Mouse (Mus musculus): ENCODE results near the gene Ltbp1. TPM values are rescaled to one million over a fixed set of nuclear protein-coding genes. Genes with fewer than 3 reads are reported as not detected.
A peak's percentile ranks its signal among the peaks of the same experiment; 100 is the strongest.

The Ltbp1 gene
- polyA plus RNA-seq, 1 experiment from 2014 or later, result 28.3 TPM

GRCm38 (mm10) chr17:75033356-75033755 is 28.0 kb downstream of the Ltbp1 start:
- no peak for ATAC-seq (ENCODE audit: borderline replicate concordance, extremely low read depth, low FRiP score, low TSS enrichment)

DNA sequence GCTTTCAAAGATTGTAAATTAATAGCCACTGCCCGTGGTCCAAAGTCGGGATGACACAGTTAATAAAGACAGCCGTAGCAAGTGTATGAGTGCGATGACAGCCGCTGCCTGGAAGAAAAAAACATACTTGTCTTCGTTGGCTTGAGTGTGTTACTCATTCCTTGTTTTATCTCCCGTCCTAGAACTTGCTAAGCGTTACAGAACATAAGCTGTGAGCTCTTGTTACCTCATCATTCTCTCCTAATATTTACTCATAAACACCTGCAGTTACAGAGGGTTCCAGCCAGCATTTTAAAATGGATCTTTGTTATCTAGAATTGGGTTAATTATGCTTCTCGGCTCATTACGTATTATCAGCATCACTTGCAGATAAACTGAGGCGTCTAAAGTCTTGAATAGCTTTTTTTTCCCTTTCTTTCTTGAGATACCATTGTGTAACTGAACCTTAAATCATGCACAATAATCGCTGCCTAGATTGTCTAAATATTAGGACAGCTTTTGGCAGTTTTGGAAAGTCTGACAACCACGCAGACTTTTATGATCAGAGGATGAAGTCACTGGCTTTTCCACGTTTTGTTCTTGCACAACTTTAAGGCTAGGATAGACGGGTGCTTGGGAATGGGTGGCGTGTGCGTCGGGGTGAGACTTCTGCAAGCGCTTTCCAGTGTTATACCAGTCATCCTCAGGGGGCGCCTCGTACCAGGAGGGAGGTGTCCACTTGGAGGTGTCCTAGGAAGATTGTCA is 28.7 kb downstream of the Ltbp1 start:
- Histone ChIP-seq H3K4me1 (no peaks in the 10 kb centered on the region), H3K27me3 (peaks cover 9% of the 10 kb centered on the region; the same call in 1 of the 2 replicates), H3K27ac (no peak overlapping the region), H3K9ac (no peak overlapping the region), H3K9me3 (no peaks in the 10 kb centered on the region), H3K36me3 (no peaks in the 10 kb centered on the region), H3K4me2 (no peak overlapping the region), H3K4me3 (no peak overlapping the region)
- 49% methylated on average over 21 of the region's 21 CpGs for WGBS
- peak; percentile 67; the same call in 1 of the 2 replicates for ATAC-seq (ENCODE audit: borderline replicate concordance, extremely low read depth, low FRiP score, low TSS enrichment)

More at GRCm38 (mm10) chr17:75033356-75033755, 28.0 kb downstream of the Ltbp1 start:
- Histone ChIP-seq H3K9ac (no peak overlapping the region), H3K27me3 (peaks cover 9% of the 10 kb centered on the region; the same call in 1 of the 2 replicates), H3K4me2 (no peak overlapping the region), H3K4me1 (no peaks in the 10 kb centered on the region), H3K4me3 (no peak overlapping the region), H3K36me3 (no peaks in the 10 kb centered on the region), H3K27ac (no peak overlapping the region), H3K9me3 (no peaks in the 10 kb centered on the region)
- 60% methylated on average over 14 of the region's 14 CpGs for WGBS

DNA sequence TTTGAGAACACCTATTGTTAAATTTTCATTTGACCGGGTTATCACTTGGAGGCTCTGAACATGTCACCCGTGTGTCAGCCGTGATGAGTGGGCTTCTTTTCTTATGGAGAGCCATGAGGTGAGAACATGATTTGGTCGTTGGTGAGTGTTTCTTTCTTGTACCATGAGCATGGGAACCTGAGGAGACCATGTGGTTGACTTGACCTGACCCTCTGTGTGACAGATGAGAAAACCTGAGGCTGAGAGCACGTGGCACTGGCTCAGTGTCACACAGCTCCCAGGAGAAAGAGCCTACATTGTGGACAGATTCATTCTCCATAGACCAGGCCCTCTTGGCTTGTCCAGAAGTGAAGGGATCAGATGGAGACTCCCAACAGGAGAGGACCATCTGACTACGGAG is 31.5 kb downstream of the Ltbp1 start:
- Histone ChIP-seq H3K9ac (no peak overlapping the region), H3K4me2 (no peak overlapping the region), H3K36me3 (no peaks in the 10 kb centered on the region), H3K9me3 (no peaks in the 10 kb centered on the region), H3K4me3 (no peak overlapping the region), H3K27ac (no peak overlapping the region), H3K4me1 (no peaks in the 10 kb centered on the region), H3K27me3 (peaks cover 8% of the 10 kb centered on the region; the same call in 1 of the 2 replicates)
- ATAC-seq (ENCODE audit: borderline replicate concordance, extremely low read depth, low FRiP score, low TSS enrichment), result no peak
- WGBS, result 67% methylated on average over 6 of the region's 6 CpGs

GRCm38 (mm10) chr17:75039017-75039416 is 33.6 kb downstream of the Ltbp1 start:
- Histone ChIP-seq H3K4me2 (no peak overlapping the region), H3K4me1 (no peaks in the 10 kb centered on the region), H3K9ac (no peak overlapping the region), H3K4me3 (no peak overlapping the region), H3K27ac (no peak overlapping the region), H3K36me3 (no peaks in the 10 kb centered on the region), H3K27me3 (0 out of 2 replicates have a peak, but pooled peaks cover 2% of the 10 kb centered on the region), H3K9me3 (no peaks in the 10 kb centered on the region)
- 58% methylated on average over 4 of the region's 4 CpGs for WGBS
- ATAC-seq (ENCODE audit: borderline replicate concordance, extremely low read depth, low FRiP score, low TSS enrichment), result no peak

DNA sequence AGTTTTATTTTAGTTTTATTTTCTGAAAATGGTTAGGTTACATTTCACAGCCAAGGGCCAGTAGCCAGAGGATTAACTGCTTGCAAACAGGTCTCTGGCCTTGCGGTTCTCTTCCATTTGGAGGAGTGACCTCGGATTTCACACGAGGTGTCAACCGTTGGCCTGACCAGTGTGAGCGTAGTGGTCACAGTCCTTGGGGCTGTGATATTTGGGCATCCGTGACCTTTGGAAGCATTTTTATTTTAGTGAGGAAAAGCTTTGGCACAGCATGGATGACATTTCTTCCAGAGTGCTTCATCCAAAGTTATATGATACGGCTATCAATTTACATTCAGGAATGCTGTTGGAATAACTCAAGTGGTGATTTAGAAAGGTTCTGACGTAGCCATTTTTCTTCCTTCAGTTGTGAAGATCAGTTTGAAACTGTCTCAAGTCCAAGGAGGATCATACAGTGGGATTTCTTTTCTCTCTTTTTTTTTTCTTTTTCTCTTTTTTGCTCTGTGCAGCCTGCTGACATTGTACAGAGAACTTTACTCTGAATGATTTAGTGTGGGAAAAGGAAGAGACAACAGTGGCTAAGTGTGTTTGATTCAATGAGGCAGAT is 44.1 kb downstream of the Ltbp1 start:
- ATAC-seq (ENCODE audit: borderline replicate concordance, extremely low read depth, low FRiP score, low TSS enrichment), result no peak
- WGBS, result 67% methylated on average over 8 of the region's 8 CpGs

DNA sequence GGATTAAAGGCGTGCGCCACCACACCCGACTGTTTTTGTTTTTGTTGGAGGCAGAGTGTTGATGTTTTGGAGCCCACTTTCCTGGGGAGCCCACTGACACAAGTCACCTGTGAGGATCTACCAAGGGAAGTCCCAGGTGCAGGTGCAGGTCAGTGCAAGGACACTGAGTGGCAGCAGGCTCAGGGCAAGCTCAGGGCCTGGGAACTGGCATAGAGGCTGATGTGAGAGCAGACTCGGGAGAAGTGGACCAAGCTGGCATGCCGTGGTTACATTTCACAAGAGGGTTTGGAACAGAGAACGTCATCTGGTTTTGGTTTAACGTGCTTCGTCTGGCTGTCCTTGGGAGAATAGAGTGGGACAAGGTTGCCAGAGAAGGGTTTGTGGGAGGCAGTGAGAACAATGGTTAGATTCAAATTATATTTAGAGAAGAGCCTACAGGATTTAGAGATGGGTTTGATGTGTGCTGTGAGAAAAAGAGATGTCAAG is 46.1 kb downstream of the Ltbp1 start:
- H3K4me2 ChIP-seq, result no peak overlapping the region
- ATAC-seq (ENCODE audit: borderline replicate concordance, extremely low read depth, low FRiP score, low TSS enrichment), result no peak
- H3K9me3 ChIP-seq, result no peaks in the 10 kb centered on the region
- no peak overlapping the region for H3K4me3 ChIP-seq
- H3K9ac ChIP-seq, result no peak overlapping the region
- WGBS, result 85% methylated on average over 8 of the region's 8 CpGs
- H3K36me3 ChIP-seq, result no peaks in the 10 kb centered on the region
- H3K27me3 ChIP-seq, result no peaks in the 10 kb centered on the region
- no peak overlapping the region for H3K27ac ChIP-seq
- no peaks in the 10 kb centered on the region for H3K4me1 ChIP-seq

More for the DNA sequence above, 44.1 kb downstream of the Ltbp1 start:
- H3K27ac ChIP-seq, result no peak overlapping the region
- 0 out of 2 replicates have a peak, but pooled peaks cover 3% of the 10 kb centered on the region for H3K9me3 ChIP-seq
- no peaks in the 10 kb centered on the region for H3K4me1 ChIP-seq
- H3K9ac ChIP-seq, result no peak overlapping the region
- H3K36me3 ChIP-seq, result no peaks in the 10 kb centered on the region
- H3K4me2 ChIP-seq, result no peak overlapping the region
- H3K27me3 ChIP-seq, result no peaks in the 10 kb centered on the region
- no peak overlapping the region for H3K4me3 ChIP-seq

- no peaks in the 10 kb centered on the region for H3K4me1 ChIP-seq
Observed at GRCm38 (mm10) chr17:75055235-75055634, 49.9 kb downstream of the Ltbp1 start.

DNA sequence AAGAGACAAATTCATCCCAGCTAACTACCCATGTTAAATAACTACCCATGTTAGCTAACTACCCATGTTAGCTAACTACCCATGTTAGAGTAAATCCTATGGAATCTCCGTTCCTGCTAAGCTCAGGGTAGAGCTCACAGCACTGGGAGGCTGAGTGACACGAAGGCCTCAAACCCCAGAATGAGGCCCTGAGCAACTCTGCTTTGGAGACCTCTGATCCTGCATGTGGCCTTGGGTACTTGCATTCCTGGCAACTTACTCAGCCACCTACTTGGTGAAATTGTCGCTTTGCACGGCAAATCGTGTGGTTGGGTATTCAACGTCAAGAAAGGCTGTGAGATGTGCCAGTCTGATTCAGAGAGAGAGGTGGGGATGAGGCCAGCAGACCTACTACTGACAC is 50.6 kb downstream of the Ltbp1 start:
- no peak overlapping the region for H3K4me3 ChIP-seq
- WGBS, result 86% methylated on average over 6 of the region's 6 CpGs
- H3K36me3 ChIP-seq, result no peaks in the 10 kb centered on the region

More at GRCm38 (mm10) chr17:75055235-75055634, 49.9 kb downstream of the Ltbp1 start:
- WGBS, result 70% methylated on average over 5 of the region's 5 CpGs
- H3K9me3 ChIP-seq, result no peaks in the 10 kb centered on the region
- no peaks in the 10 kb centered on the region for H3K36me3 ChIP-seq
- no peak overlapping the region for H3K9ac ChIP-seq
- no peak overlapping the region for H3K4me2 ChIP-seq
- no peak overlapping the region for H3K27ac ChIP-seq
- H3K27me3 ChIP-seq, result no peaks in the 10 kb centered on the region
- H3K4me3 ChIP-seq, result no peak overlapping the region
- no peak for ATAC-seq (ENCODE audit: borderline replicate concordance, extremely low read depth, low FRiP score, low TSS enrichment)

GRCm38 (mm10) chr17:75056631-75057030 is 51.3 kb downstream of the Ltbp1 start:
- Histone ChIP-seq H3K9me3 (no peaks in the 10 kb centered on the region), H3K36me3 (no peaks in the 10 kb centered on the region), H3K27ac (no peak overlapping the region), H3K9ac (no peak overlapping the region), H3K4me1 (no peaks in the 10 kb centered on the region), H3K4me2 (no peak overlapping the region), H3K4me3 (no peak overlapping the region), H3K27me3 (no peaks in the 10 kb centered on the region)
- ATAC-seq (ENCODE audit: borderline replicate concordance, extremely low read depth, low FRiP score, low TSS enrichment), result no peak
- 44% methylated on average over 8 of the region's 8 CpGs for WGBS

More for the DNA sequence above, 50.6 kb downstream of the Ltbp1 start:
- Histone ChIP-seq H3K27me3 (no peaks in the 10 kb centered on the region), H3K4me1 (no peaks in the 10 kb centered on the region), H3K27ac (no peak overlapping the region), H3K4me2 (no peak overlapping the region), H3K9ac (no peak overlapping the region), H3K9me3 (no peaks in the 10 kb centered on the region)
- no peak for ATAC-seq (ENCODE audit: borderline replicate concordance, extremely low read depth, low FRiP score, low TSS enrichment)

- Histone ChIP-seq H3K27ac (no peak overlapping the region), H3K4me1 (0 out of 2 replicates have a peak, but pooled peaks cover 6% of the 10 kb centered on the region), H3K27me3 (no peaks in the 10 kb centered on the region), H3K9ac (no peak overlapping the region), H3K4me2 (no peak overlapping the region), H3K4me3 (no peak overlapping the region), H3K9me3 (no peaks in the 10 kb centered on the region), H3K36me3 (no peaks in the 10 kb centered on the region)
- 76% methylated on average over 7 of the region's 7 CpGs for WGBS
- ATAC-seq (ENCODE audit: borderline replicate concordance, extremely low read depth, low FRiP score, low TSS enrichment), result no peak
Observed at GRCm38 (mm10) chr17:75066340-75066739, 61.0 kb downstream of the Ltbp1 start.

GRCm38 (mm10) chr17:75067314-75067713 is 61.9 kb downstream of the Ltbp1 start:
- Histone ChIP-seq H3K36me3 (no peaks in the 10 kb centered on the region), H3K9me3 (no peaks in the 10 kb centered on the region), H3K4me2 (no peak overlapping the region), H3K9ac (no peak overlapping the region), H3K27me3 (no peaks in the 10 kb centered on the region), H3K27ac (no peak overlapping the region), H3K4me1 (0 out of 2 replicates have a peak, but pooled peaks cover 8% of the 10 kb centered on the region), H3K4me3 (no peak overlapping the region)
- ATAC-seq (ENCODE audit: borderline replicate concordance, extremely low read depth, low FRiP score, low TSS enrichment), result no peak
- WGBS, result 23% methylated on average over 8 of the region's 8 CpGs

DNA sequence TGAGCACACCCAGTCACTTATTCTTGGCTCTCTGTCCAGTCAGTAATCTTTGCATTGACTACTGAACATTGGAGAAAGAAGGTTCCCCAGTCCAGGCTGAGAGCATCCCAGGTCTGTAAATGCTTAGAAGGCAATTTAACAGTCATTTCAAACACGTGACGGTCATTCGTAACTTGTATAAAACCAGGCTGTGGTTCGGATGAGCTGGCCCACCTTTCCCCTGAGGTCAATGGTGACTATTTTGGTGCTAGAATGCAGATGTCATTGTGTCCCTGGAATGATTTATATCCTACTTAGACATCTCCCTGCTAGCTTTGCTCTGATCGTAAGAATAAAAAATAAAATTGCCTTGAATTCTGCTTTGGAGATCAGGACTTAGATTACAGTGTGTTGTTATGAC is 63.9 kb downstream of the Ltbp1 start:
- peaks cover 15% of the 10 kb centered on the region; the same call in 1 of the 2 replicates for H3K4me1 ChIP-seq
- no peaks in the 10 kb centered on the region for H3K27me3 ChIP-seq
- no peak for ATAC-seq (ENCODE audit: borderline replicate concordance, extremely low read depth, low FRiP score, low TSS enrichment)
- no peak overlapping the region for H3K4me2 ChIP-seq
- no peaks in the 10 kb centered on the region for H3K36me3 ChIP-seq
- H3K9ac ChIP-seq, result no peak overlapping the region
- no peak overlapping the region for H3K27ac ChIP-seq
- no peaks in the 10 kb centered on the region for H3K9me3 ChIP-seq
- 87% methylated on average over 5 of the region's 5 CpGs for WGBS
- no peak overlapping the region for H3K4me3 ChIP-seq

All from lung, embryonic 15.5 days (tissue).